ENCODE assay signal across 8 mouse cellular contexts in genomic region chr1:57852562-57853271, GRCm38 (mm10).
DNase-seq lines count a peak whose midpoint lies in the region; ATAC-seq and TF ChIP-seq lines count a peak whose summit lies in the region.

No protein-coding gene starts in this region.

- intact Hi-C loops in left cerebral cortex, postnatal 4 days (cut with DNase I) = loop anchor here (10.0 kb wide), 1 partner anchor 248 kb away; no protein-coding TSS in a partner anchor
- intact Hi-C loops in left cerebral cortex, postnatal 14 days (cut with DNase I) = no loop called here

- 39% methylated on average over 12 of the region's 12 CpGs for WGBS in intestine, postnatal 0 days
- 46% methylated on average over 12 of the region's 12 CpGs for WGBS in stomach, embryonic 15.5 days
- 85% methylated on average over 12 of the region's 12 CpGs for WGBS in midbrain, embryonic 15.5 days

- H3K36me3 ChIP-seq in intestine, postnatal 0 days (ENCODE audit: control insufficient read depth, insufficient read depth) = no peaks in the 10 kb centered on the region
- no peaks in the 10 kb centered on the region for H3K36me3 ChIP-seq in stomach, embryonic 15.5 days
- 0 out of 2 replicates have a peak, but pooled peaks cover 2% of the 10 kb centered on the region for H3K36me3 ChIP-seq in midbrain, embryonic 15.5 days (replicated peaks)

- H3K27me3 ChIP-seq in intestine, postnatal 0 days (replicated peaks; ENCODE audit: control insufficient read depth, insufficient read depth, low read length) = no peaks in the 10 kb centered on the region
- H3K27me3 ChIP-seq in stomach, embryonic 15.5 days (replicated peaks) = no peaks in the 10 kb centered on the region
- H3K27me3 ChIP-seq in midbrain, embryonic 15.5 days (replicated peaks) = no peaks in the 10 kb centered on the region

- no peak overlapping the region for H3K9ac ChIP-seq in intestine, postnatal 0 days (ENCODE audit: low read depth, low read length)
- H3K9ac ChIP-seq in stomach, embryonic 15.5 days = no peak overlapping the region
- H3K9ac ChIP-seq in midbrain, embryonic 15.5 days = no peak overlapping the region

- H3K4me2 ChIP-seq in intestine, postnatal 0 days (replicated peaks; ENCODE audit: low read depth) = peak overlapping the region; percentile 40
- H3K4me2 ChIP-seq in stomach, embryonic 15.5 days = peak overlapping the region; percentile 14
- no peak overlapping the region for H3K4me2 ChIP-seq in midbrain, embryonic 15.5 days

- TF ChIP-seq CTCF in intestine, postnatal 0 days (IDR thresholded peaks at IDR 0.05; ENCODE audit: low read depth) = no peak

- peak; percentile 19 for DNase-seq in adrenal gland, adult 2 months
- no peak for DNase-seq in adrenal gland, postnatal 14 days
- DNase-seq in left cerebral cortex, postnatal 4 days = peak; percentile 12
- no peak for DNase-seq in left cerebral cortex, postnatal 14 days (ENCODE audit: low spot score in 2 of 2)
- DNase-seq in testis, postnatal 10 days (ENCODE audit: low spot score) = no peak

- H3K27ac ChIP-seq in intestine, postnatal 0 days (ENCODE audit: low read depth, low read length) = no peak overlapping the region; the same call in 1 of the 2 replicates
- H3K27ac ChIP-seq in stomach, embryonic 15.5 days = peak overlapping the region; percentile 31; the same call in 1 of the 2 replicates
- H3K27ac ChIP-seq in midbrain, embryonic 15.5 days = no peak overlapping the region

- H3K9me3 ChIP-seq in intestine, postnatal 0 days (ENCODE audit: control insufficient read depth) = no peaks in the 10 kb centered on the region
- no peaks in the 10 kb centered on the region for H3K9me3 ChIP-seq in stomach, embryonic 15.5 days
- H3K9me3 ChIP-seq in midbrain, embryonic 15.5 days = no peaks in the 10 kb centered on the region

- ATAC-seq in intestine, postnatal 0 days = peak; percentile 93
- ATAC-seq in stomach, embryonic 15.5 days (ENCODE audit: insufficient read depth, low FRiP score, low read depth) = peak; percentile 56; the same call in 1 of the 2 replicates
- no peak for ATAC-seq in midbrain, embryonic 15.5 days (replicated peaks)

- peak overlapping the region; percentile 20 for H3K4me3 ChIP-seq in intestine, postnatal 0 days (ENCODE audit: low read depth, low read length)
- no peak overlapping the region; the same call in 1 of the 2 replicates for H3K4me3 ChIP-seq in stomach, embryonic 15.5 days (replicated peaks)
- H3K4me3 ChIP-seq in midbrain, embryonic 15.5 days = no peak overlapping the region

- H3K4me1 ChIP-seq in intestine, postnatal 0 days (replicated peaks; ENCODE audit: control insufficient read depth, insufficient read depth, low read length) = peaks cover 10% of the 10 kb centered on the region; the same call in 1 of the 2 replicates
- no peaks in the 10 kb centered on the region for H3K4me1 ChIP-seq in stomach, embryonic 15.5 days
- H3K4me1 ChIP-seq in midbrain, embryonic 15.5 days = peaks cover 14% of the 10 kb centered on the region

Comparison
In these comparisons a context has a peak if more than half of its experiments do, and no peak if none do; other contexts are left out.
1. DNase-seq: peak in adrenal gland, adult 2 months (single experiment) and left cerebral cortex, postnatal 4 days (single experiment); none in adrenal gland, postnatal 14 days (single experiment), left cerebral cortex, postnatal 14 days (0 of 2) and testis, postnatal 10 days (single experiment).